Mouse (Mus musculus) neutrophil, adult 5-6 weeks (primary cell): ENCODE measurements around the gene Zfp598. TPM values are rescaled to one million over a fixed set of nuclear protein-coding genes. Genes with fewer than 3 reads are reported as not detected.
"Not testable (repeated sequence)": the region's sequence is repeated elsewhere in the genome, so short reads cannot be mapped to it uniquely, and the experiment has no call there.

ENCODE experiments used
- ATAC-seq: fragments of 151-379, 151-347 bp; 2 replicates; pipeline ENCODE4 v1.8.0; 2017; ENCODE audit warnings: mild to moderate bottlenecking, moderate TSS enrichment; ENCODE audit not compliant: insufficient number of reproducible peaks, poor library complexity, low FRiP score, severe bottlenecking; ENCODE audit errors: extremely low read depth
- total RNA-seq: library from RNA; stranded (forward); fragments of 200-1000 nt; gene quantifications from 2 replicates; pipeline ENCODE4 v1.2.3, GENCODE M21; 2017

Gene Zfp598
- total RNA-seq, 1 experiment from 2014 or later: 17.6 TPM

- ATAC-seq: peak; percentile 62
Measured at GRCm38 (mm10) chr17:24708646-24709045, 39.2 kb downstream of the Zfp598 start.

DNA sequence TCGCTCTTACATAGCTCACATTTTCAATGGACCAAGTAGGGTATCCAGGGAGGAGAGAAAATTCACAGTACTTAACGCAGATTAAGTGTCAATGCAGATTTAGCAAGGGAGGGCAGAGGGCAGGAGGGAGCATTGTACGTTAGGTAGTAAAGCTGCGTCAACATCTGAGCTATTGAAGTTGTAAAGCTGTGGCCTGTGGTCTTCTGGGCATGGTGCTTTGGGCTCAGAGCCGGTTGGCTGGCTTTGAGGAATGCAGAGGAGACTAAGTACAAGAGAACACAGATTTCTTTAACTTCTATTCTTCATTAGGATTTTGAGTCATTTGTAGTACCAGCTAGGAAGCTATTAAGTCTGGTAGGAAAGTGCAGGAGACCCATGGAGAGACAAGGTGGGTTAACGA is 46.1 kb downstream of the Zfp598 start:
- no peak for ATAC-seq

GRCm38 (mm10) chr17:24716166-24716682 is 46.7 kb downstream of the Zfp598 start:
- ATAC-seq: no peak

DNA sequence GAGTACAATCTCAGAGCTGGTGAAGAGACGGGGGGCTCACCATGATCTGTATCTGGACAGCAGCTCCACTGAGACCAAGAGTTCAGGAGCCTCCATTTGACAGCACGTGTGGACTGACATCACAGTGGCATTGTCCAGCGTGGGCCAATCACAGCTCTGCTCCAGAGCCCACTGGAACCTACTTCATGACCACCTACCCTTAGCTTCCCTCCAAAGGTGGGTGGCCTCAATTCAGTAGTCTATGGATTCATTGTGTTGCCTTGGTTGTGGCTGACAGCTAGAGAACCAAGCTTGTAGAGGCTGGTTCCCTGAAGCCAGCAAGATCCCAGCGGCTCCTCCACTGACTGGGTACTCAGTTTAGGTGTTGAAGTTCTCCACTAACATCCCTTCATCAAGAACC is 48.5 kb downstream of the Zfp598 start, which contains the start of the genes Rnf151 and Rps2:
Rnf151 (minus strand) TSS at position 121 of the 400 bp plus-strand sequence.
Rps2 (plus strand) TSS at position 174 of the 400 bp plus-strand sequence.
- no peak for ATAC-seq

DNA sequence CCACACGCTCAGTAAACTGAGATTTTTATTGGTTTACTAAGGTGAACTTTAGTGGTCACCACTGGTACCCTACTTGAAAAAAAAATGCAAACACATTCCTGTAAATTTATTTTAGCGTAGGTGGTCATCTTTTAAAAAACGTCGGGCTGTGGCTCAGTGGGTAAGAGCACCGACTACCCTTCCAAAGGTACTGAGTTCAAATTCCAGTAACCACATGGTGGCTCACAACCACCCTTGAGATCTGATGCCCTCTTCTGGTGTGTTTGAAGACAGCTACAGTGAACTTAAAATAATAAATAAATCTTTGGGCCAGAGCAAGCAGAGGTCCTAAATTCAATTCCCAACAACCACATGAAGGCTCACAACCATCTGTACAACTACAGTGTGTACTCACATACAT is 49.5 kb downstream of the Zfp598 start:
- not testable (repeated sequence) for ATAC-seq

- ATAC-seq: peak; percentile 88
Measured at GRCm38 (mm10) chr17:24719494-24720222, 50.2 kb downstream of the Zfp598 start.

- ATAC-seq: not testable (repeated sequence)
Measured at GRCm38 (mm10) chr17:24720616-24721015, 51.1 kb downstream of the Zfp598 start.

DNA sequence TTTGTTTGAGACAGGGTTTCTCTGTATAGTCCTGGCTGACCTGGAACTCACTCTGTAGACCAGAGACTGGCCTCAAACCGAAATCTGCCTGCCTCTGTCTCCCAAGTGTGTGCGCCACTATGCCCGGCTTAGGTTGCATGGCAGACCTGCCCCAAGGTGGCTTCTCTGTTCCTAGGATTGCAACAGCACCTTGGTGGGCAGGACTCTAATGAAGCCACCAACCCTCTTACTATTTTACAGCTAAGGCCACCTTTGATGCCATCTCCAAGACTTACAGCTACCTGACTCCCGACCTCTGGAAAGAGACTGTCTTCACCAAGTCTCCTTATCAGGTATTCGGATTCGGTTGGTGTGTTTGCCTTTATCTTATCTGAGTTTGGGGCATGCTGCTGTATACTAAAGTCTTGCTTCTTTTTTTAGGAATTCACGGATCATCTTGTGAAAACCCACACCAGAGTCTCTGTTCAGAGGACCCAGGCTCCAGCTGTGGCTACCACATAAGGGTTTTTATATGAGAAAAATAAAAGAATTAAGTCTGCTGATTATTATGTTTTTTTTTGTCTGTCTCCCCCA is 52.0 kb downstream of the Zfp598 start:
- not testable (repeated sequence) for ATAC-seq

DNA sequence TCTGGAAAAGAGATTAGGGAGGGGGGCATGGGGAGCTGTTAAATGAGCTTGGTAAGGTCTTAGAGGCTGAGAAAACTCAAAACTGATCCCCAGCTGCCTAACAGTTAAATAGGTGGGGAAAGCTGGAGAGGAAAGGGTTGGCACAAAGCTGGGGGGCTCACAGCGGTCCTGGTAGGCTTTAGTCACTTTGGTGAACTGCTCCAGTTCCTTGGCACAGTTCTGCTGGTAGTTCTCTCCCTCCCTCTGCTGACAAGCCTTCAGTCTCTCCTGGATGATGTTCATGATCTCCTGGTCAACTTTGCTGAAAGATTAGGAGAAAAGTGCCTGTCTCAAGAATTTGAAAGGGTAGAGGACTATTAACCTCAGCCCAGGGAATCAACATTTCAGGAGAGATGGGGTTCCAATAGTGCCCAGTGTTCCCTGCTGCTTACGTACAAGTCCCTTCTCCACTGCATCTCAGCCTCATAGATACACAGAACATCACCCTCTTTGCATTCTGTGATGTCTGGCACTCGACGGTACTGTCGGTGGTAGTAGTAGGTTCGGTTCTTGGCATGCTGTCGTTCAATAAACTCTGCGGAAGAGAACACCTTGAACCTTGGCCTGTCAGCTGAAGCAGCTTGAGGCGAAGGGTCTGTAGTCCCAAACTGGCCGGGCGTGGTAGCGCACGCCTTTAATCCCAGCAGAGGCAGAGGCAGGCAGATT is 52.9 kb downstream of the Zfp598 start:
- ATAC-seq: no peak

DNA sequence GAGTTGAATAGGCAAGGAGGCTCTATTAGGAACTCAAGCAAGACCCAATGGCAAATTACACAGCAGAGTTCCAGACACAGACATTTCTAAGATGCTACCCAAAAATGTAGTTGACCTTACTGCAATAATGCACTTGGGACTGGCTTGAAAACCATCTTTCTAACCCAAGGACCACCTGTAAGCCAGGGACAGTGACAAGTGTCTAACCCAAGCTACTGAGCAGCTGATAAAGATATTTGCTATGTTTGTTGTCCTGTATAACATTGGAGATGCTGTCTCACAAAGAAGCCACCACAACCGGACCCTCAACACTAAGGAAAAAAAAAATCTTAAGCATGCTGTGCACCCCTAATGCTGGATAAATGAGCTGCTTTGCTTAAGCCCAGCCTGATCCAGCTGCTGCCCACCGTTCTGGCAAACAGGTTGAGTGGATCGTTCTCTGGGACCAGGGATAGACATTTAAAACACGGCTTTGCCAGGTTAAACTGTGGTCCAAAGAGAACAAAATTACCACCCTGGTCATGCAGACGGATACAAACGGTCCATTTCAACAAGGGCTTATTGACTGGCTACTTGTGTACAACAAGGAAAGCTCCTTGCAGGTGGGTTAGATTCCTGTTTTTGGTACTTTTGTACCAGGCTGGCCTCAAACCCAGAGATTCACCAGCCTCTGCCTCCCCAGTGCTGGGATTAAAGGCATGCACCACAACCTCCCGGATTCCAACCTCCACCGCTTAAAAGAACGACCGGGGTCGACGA is 53.8 kb downstream of the Zfp598 start:
- ATAC-seq: no peak

- no peak for ATAC-seq
Measured at GRCm38 (mm10) chr17:24723881-24724180, 54.3 kb downstream of the Zfp598 start.

DNA sequence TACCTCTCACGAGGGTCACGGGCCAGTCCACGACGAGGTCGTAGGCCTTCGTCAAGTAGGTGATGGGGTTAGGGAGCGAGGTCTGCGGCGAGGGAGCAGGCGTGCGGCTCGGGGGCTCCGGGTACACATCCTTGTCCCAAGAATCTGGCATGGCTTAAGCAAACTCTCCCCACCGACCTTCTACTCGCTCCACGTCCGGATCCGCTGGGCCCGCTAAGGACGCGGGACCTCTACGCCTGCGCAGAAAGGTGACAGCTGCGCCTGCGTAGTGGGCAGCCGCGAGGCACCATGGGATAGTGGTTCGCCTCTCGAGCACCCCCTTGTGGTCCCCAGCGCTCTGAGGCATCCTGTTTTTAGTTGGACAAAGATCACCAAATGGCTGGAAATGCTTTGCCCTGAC is 54.7 kb downstream of the Zfp598 start, which contains the start of gene Ndufb10:
Ndufb10 (minus strand) TSS at position 295 of the 400 bp plus-strand sequence.
- ATAC-seq: peak; percentile 67

DNA sequence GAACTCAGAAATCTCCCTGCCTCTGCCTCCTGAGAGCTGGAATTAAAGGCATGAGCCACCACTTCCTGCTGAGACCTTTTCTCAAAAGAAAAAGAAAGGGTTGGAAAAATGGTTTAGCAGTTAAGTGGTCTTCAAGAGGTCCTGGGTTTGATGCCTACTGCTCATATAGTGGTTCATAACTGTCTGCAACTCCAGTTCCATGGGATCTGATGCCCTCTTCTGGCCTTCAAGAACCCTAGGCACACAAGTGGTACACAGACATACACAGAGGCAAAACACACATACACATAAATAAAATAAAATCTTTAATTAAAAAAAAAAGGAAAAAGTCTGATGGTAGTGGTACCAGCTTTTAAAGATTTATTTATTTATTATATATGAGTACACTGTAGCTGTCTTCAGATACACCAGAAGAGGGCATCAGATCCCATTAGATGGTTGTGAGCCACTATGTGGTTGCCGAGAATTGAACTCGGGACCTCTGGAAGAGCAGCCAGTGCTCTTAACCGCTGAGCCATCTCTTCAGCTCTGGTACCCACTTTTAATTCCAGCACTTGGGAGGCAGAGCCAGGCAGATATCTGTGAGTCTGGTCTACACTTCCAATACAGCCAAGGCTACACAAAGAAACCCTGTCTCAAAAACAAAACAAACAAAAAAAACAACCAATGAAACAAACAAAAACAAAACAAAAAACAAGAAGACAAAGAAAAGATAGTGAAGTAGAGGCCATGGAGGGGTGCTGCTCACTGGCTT is 56.3 kb downstream of the Zfp598 start:
- ATAC-seq: no peak

GRCm38 (mm10) chr17:24727618-24728017 is 58.1 kb downstream of the Zfp598 start, which contains the start of gene Rpl3l:
Rpl3l (plus strand) TSS chr17:24727820.
- ATAC-seq: no peak

- ATAC-seq: no peak
Measured at GRCm38 (mm10) chr17:24728184-24728583, 58.7 kb downstream of the Zfp598 start.

DNA sequence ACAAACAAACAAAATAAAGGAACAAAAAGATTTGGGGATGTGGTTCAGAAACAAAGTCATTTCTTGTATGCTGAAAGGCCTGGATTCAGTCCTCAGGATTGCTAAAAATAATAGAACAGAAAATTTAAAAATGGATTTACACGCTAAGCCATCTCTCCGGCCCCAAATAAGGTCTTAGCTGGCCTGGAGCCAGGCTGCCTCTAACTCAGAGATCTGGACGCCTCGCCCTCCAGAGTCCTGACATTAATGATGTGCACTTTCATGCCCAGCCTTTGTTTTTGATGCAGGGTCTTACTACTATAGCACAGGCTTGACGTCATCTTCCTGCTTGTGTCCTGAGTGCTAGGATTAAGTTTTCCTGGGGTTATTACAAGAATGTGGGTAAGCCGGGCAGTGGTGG is 59.6 kb downstream of the Zfp598 start:
- ATAC-seq: no peak

GRCm38 (mm10) chr17:24730787-24731186 is 61.3 kb downstream of the Zfp598 start:
- no peak for ATAC-seq
